ENCODE assay signal across 12 mouse cellular contexts in genomic region chr9:116392258-116392657, GRCm38 (mm10).
"Had no signal": no experiment of that assay in that cellular context is flagged by ENCODE, and none has a peak within 500 bp of the region (broad histone marks: within the 10 kb centered on the region; RNA-seq: fewer than 3 reads in every experiment).

No protein-coding gene starts in this region.

- H3K4me3 ChIP-seq: limb, embryonic 15.5 days; liver, embryonic 12.5 days; midbrain, embryonic 10.5 days; midbrain, embryonic 15.5 days had no signal

- ATAC-seq: liver, embryonic 12.5 days; midbrain, embryonic 15.5 days had no signal

- H3K36me3 ChIP-seq: limb, embryonic 15.5 days; liver, embryonic 12.5 days; midbrain, embryonic 10.5 days; midbrain, embryonic 15.5 days had no signal

- H3K27me3 ChIP-seq: limb, embryonic 15.5 days; liver, embryonic 12.5 days; midbrain, embryonic 15.5 days had no signal

- H3K4me2 ChIP-seq: limb, embryonic 15.5 days; liver, embryonic 12.5 days; lung, embryonic 14.5 days; midbrain, embryonic 15.5 days had no signal

- H3K9ac ChIP-seq: limb, embryonic 15.5 days; liver, embryonic 12.5 days; lung, embryonic 14.5 days; midbrain, embryonic 15.5 days had no signal

- H3K4me1 ChIP-seq: liver, embryonic 12.5 days; midbrain, embryonic 15.5 days had no signal

- DNase-seq: kidney, postnatal 36 days; layer of hippocampus, adult 9-11 months; lung, embryonic 14.5 days; lung, postnatal 10 days; lung, postnatal 4 days; thymus, adult 18-20 months; thymus, postnatal 14 days had no signal

- H3K27ac ChIP-seq: kidney, postnatal 0 days; limb, embryonic 15.5 days; liver, embryonic 12.5 days; midbrain, embryonic 10.5 days; midbrain, embryonic 15.5 days had no signal

- H3K9me3 ChIP-seq: limb, embryonic 15.5 days; liver, embryonic 12.5 days; midbrain, embryonic 10.5 days; midbrain, embryonic 15.5 days had no signal
